In genomic region chr5:76477764-76478163, GRCm38 (mm10) we compare ENCODE assay signal across 26 mouse cellular contexts. TPM values are rescaled to one million over a fixed set of nuclear protein-coding genes. Genes with fewer than 3 reads are reported as not detected.
DNase-seq lines count a peak whose midpoint lies in the region; ATAC-seq and TF ChIP-seq lines count a peak whose summit lies in the region.
"Had no signal": no experiment of that assay in that cellular context is flagged by ENCODE, and none has a peak within 500 bp of the region (broad histone marks: within the 10 kb centered on the region; RNA-seq: fewer than 3 reads in every experiment).

No protein-coding gene starts in this region.

- no peaks in the 10 kb centered on the region for H3K9me3 ChIP-seq in forebrain, embryonic 14.5 days (replicated peaks; ENCODE audit: control insufficient read depth, low read length)
- H3K9me3 ChIP-seq in forebrain, embryonic 13.5 days (replicated peaks) = no peaks in the 10 kb centered on the region
- H3K9me3 ChIP-seq in midbrain, embryonic 15.5 days = no peaks in the 10 kb centered on the region
- H3K9me3 ChIP-seq in midbrain, embryonic 11.5 days (ENCODE audit: control insufficient read depth, low read length) = no peaks in the 10 kb centered on the region
- no peaks in the 10 kb centered on the region for H3K9me3 ChIP-seq in midbrain, postnatal 0 days (ENCODE audit: low read length)
- H3K9me3 ChIP-seq: embryonic facial prominence, embryonic 15.5 days; heart, embryonic 10.5 days; hindbrain, embryonic 13.5 days had no signal

- H3K27ac ChIP-seq in forebrain, embryonic 14.5 days (ENCODE audit: low read depth, low read length) = no peak overlapping the region
- no peak overlapping the region for H3K27ac ChIP-seq in forebrain, embryonic 13.5 days
- H3K27ac ChIP-seq in midbrain, embryonic 15.5 days = no peak overlapping the region
- no peak overlapping the region for H3K27ac ChIP-seq in midbrain, embryonic 11.5 days (ENCODE audit: low read depth, low read length)
- H3K27ac ChIP-seq in midbrain, postnatal 0 days (ENCODE audit: low read depth, low read length) = no peak overlapping the region
- H3K27ac ChIP-seq: embryonic facial prominence, embryonic 15.5 days; gastrocnemius, adult 2 months; heart, embryonic 10.5 days; hindbrain, embryonic 13.5 days had no signal

- no peak for TF ChIP-seq CTCF in midbrain, postnatal 0 days (IDR thresholded peaks at IDR 0.05)

- peak; percentile 18 for DNase-seq in forebrain, embryonic 14.5 days (ENCODE audit: low spot score)
- peak; percentile 36 for DNase-seq in heart, adult 11 months
- DNase-seq in heart, adult 18-20 months = no peak
- DNase-seq in midbrain, embryonic 11.5 days (ENCODE audit: low spot score, missing footprints) = no peak
- DNase-seq in midbrain, postnatal 0 days (ENCODE audit: low spot score) = no peak
- DNase-seq: adrenal gland, postnatal 10 days; cerebellum, adult 2 months; cerebellum, postnatal 14 days; embryo, embryonic 11 days; gastrocnemius, adult 2 months; gastrocnemius, postnatal 25 days; heart, postnatal 10 days; heart, postnatal 4 days had no signal

- H3K4me1 ChIP-seq in forebrain, embryonic 14.5 days (ENCODE audit: control insufficient read depth, insufficient read depth, low read length) = no peaks in the 10 kb centered on the region
- H3K4me1 ChIP-seq in forebrain, embryonic 13.5 days = no peaks in the 10 kb centered on the region
- no peaks in the 10 kb centered on the region for H3K4me1 ChIP-seq in midbrain, embryonic 15.5 days
- no peaks in the 10 kb centered on the region for H3K4me1 ChIP-seq in midbrain, embryonic 11.5 days (ENCODE audit: control insufficient read depth, insufficient read depth, low read length)
- no peaks in the 10 kb centered on the region for H3K4me1 ChIP-seq in midbrain, postnatal 0 days (ENCODE audit: insufficient read depth, low read length)
- H3K4me1 ChIP-seq: embryonic facial prominence, embryonic 15.5 days; heart, embryonic 10.5 days; hindbrain, embryonic 13.5 days had no signal

- WGBS in forebrain, embryonic 14.5 days = 29% methylated on average over 9 of the region's 9 CpGs
- 34% methylated on average over 9 of the region's 9 CpGs for WGBS in forebrain, embryonic 13.5 days
- WGBS in midbrain, embryonic 15.5 days = 33% methylated on average over 9 of the region's 9 CpGs
- 41% methylated on average over 9 of the region's 9 CpGs for WGBS in midbrain, embryonic 11.5 days
- 31% methylated on average over 9 of the region's 9 CpGs for WGBS in midbrain, postnatal 0 days

- no peak for ATAC-seq in forebrain, embryonic 14.5 days
- ATAC-seq in forebrain, embryonic 13.5 days = no peak
- no peak for ATAC-seq in midbrain, embryonic 15.5 days (replicated peaks)
- no peak for ATAC-seq in midbrain, embryonic 11.5 days (ENCODE audit: low FRiP score)
- no peak for ATAC-seq in midbrain, postnatal 0 days (ENCODE audit: low FRiP score)
- ATAC-seq: inflammation-experienced regulatory T-cells, adult 6 months; intestine, postnatal 0 days had no signal

- no peak overlapping the region for H3K9ac ChIP-seq in forebrain, embryonic 14.5 days (ENCODE audit: low read length)
- no peak overlapping the region for H3K9ac ChIP-seq in forebrain, embryonic 13.5 days
- no peak overlapping the region for H3K9ac ChIP-seq in midbrain, embryonic 15.5 days
- H3K9ac ChIP-seq in midbrain, embryonic 11.5 days (ENCODE audit: low read length) = no peak overlapping the region
- no peak overlapping the region for H3K9ac ChIP-seq in midbrain, postnatal 0 days (replicated peaks; ENCODE audit: low read length, poor library complexity, severe bottlenecking)
- H3K9ac ChIP-seq: embryonic facial prominence, embryonic 15.5 days; hindbrain, embryonic 13.5 days had no signal

- H3K4me3 ChIP-seq in forebrain, embryonic 14.5 days (ENCODE audit: low read depth, low read length) = no peak overlapping the region
- no peak overlapping the region for H3K4me3 ChIP-seq in forebrain, embryonic 13.5 days
- no peak overlapping the region for H3K4me3 ChIP-seq in midbrain, embryonic 15.5 days
- no peak overlapping the region for H3K4me3 ChIP-seq in midbrain, embryonic 11.5 days (ENCODE audit: low read depth, low read length)
- H3K4me3 ChIP-seq in midbrain, postnatal 0 days (ENCODE audit: low read depth, low read length) = no peak overlapping the region
- H3K4me3 ChIP-seq: embryonic facial prominence, embryonic 15.5 days; erythroblast, embryonic 14.5 days; gastrocnemius, adult 2 months; heart, embryonic 10.5 days; hindbrain, embryonic 13.5 days had no signal

- no peaks in the 10 kb centered on the region for H3K27me3 ChIP-seq in forebrain, embryonic 14.5 days (replicated peaks; ENCODE audit: control insufficient read depth, insufficient read depth, low read length)
- H3K27me3 ChIP-seq in forebrain, embryonic 13.5 days = no peaks in the 10 kb centered on the region
- no peaks in the 10 kb centered on the region for H3K27me3 ChIP-seq in midbrain, embryonic 15.5 days (replicated peaks)
- no peaks in the 10 kb centered on the region for H3K27me3 ChIP-seq in midbrain, embryonic 11.5 days (ENCODE audit: control insufficient read depth, insufficient read depth, low read length)
- no peaks in the 10 kb centered on the region for H3K27me3 ChIP-seq in midbrain, postnatal 0 days (ENCODE audit: insufficient read depth, low read length)
- H3K27me3 ChIP-seq: embryonic facial prominence, embryonic 15.5 days; hindbrain, embryonic 13.5 days had no signal

- H3K36me3 ChIP-seq in forebrain, embryonic 14.5 days (ENCODE audit: control insufficient read depth, insufficient read depth, low read length) = no peaks in the 10 kb centered on the region
- no peaks in the 10 kb centered on the region for H3K36me3 ChIP-seq in forebrain, embryonic 13.5 days (ENCODE audit: poor library complexity, severe bottlenecking)
- no peaks in the 10 kb centered on the region for H3K36me3 ChIP-seq in midbrain, embryonic 15.5 days (replicated peaks)
- no peaks in the 10 kb centered on the region for H3K36me3 ChIP-seq in midbrain, embryonic 11.5 days (ENCODE audit: control insufficient read depth, insufficient read depth, low read length)
- H3K36me3 ChIP-seq in midbrain, postnatal 0 days (ENCODE audit: insufficient read depth, low read length) = no peaks in the 10 kb centered on the region
- H3K36me3 ChIP-seq: embryonic facial prominence, embryonic 15.5 days; heart, embryonic 10.5 days; hindbrain, embryonic 13.5 days had no signal

- no peak overlapping the region for H3K4me2 ChIP-seq in forebrain, embryonic 14.5 days (ENCODE audit: low read length)
- no peak overlapping the region for H3K4me2 ChIP-seq in forebrain, embryonic 13.5 days
- peak overlapping the region; percentile 9; the same call in 1 of the 2 replicates for H3K4me2 ChIP-seq in midbrain, embryonic 15.5 days
- H3K4me2 ChIP-seq in midbrain, embryonic 11.5 days = no peak overlapping the region
- peak overlapping the region; percentile 10; the same call in 1 of the 2 replicates for H3K4me2 ChIP-seq in midbrain, postnatal 0 days (ENCODE audit: low read depth, low read length, poor library complexity, severe bottlenecking)
- H3K4me2 ChIP-seq: embryonic facial prominence, embryonic 15.5 days; hindbrain, embryonic 13.5 days had no signal

RNA-seq across cellular contexts. Expression of gene Gm7271, which starts 6.1 kb away (rescaled TPM):
- polyA plus RNA-seq in forebrain, embryonic 14.5 days (2014; fragmentation: Nextera tagmentation; extraction: Ambion mirVana) = not detected in 2 replicates
- polyA plus RNA-seq in forebrain, embryonic 13.5 days (2015; fragmentation: Nextera tagmentation; extraction: Ambion mirVana) = not detected in 2 replicates
- total RNA-seq in heart, adult 18-20 months (2021) = not detected
- polyA plus RNA-seq in midbrain, embryonic 15.5 days (2015; fragmentation: Nextera tagmentation; extraction: Ambion mirVana) = 0.50 TPM in 1 of 2 replicates, not detected in the other
- polyA plus RNA-seq in midbrain, embryonic 11.5 days (2014; fragmentation: Nextera tagmentation; extraction: Ambion mirVana) = 0.33 and 0.47 TPM in 2 replicates
- not detected in 2 replicates for total RNA-seq in midbrain, postnatal 0 days (2014; rRNA removed)
- 0.21 TPM in 1 of 2 replicates, not detected in the other for polyA plus RNA-seq in midbrain, postnatal 0 days (2015; fragmentation: Nextera tagmentation; extraction: Ambion mirVana)
- total RNA-seq: adrenal gland, postnatal 10 days; common myeloid progenitor, adult 5-6 weeks; gastrocnemius, adult 2 months; gastrocnemius, postnatal 25 days; granulocyte monocyte progenitor cell, adult 5-6 weeks; heart, postnatal 10 days; heart, postnatal 4 days; MEL had no signal
- polyA plus RNA-seq: C2C12; embryonic facial prominence, embryonic 15.5 days; erythroblast, embryonic 14.5 days; heart, embryonic 10.5 days; heart, embryonic 14.5 days; inflammation-experienced regulatory T-cells, adult 6 months; intestine, postnatal 0 days had no signal

RNA-seq across cellular contexts. Expression of gene Exoc1, which starts 51.3 kb away (rescaled TPM):
- polyA plus RNA-seq in forebrain, embryonic 14.5 days (2014; fragmentation: Nextera tagmentation; extraction: Ambion mirVana) = 53.6 and 64.0 TPM in 2 replicates
- polyA plus RNA-seq in forebrain, embryonic 13.5 days (2015; fragmentation: Nextera tagmentation; extraction: Ambion mirVana) = 52.0 and 58.3 TPM in 2 replicates
- total RNA-seq in heart, adult 18-20 months (2021) = 10 to 100 TPM; 15.2 to 15.6 TPM
- polyA plus RNA-seq in midbrain, embryonic 15.5 days (2015; fragmentation: Nextera tagmentation; extraction: Ambion mirVana) = 60.6 and 63.2 TPM in 2 replicates
- 49.1 and 56.6 TPM in 2 replicates for polyA plus RNA-seq in midbrain, embryonic 11.5 days (2014; fragmentation: Nextera tagmentation; extraction: Ambion mirVana)
- total RNA-seq in midbrain, postnatal 0 days (2014; rRNA removed) = 60.7 and 95.4 TPM in 2 replicates
- 49.8 and 51.0 TPM in 2 replicates for polyA plus RNA-seq in midbrain, postnatal 0 days (2015; fragmentation: Nextera tagmentation; extraction: Ambion mirVana)

Comparison
In these comparisons a context has a peak if more than half of its experiments do, and no peak if none do; other contexts are left out.
1. DNase-seq: peak in forebrain, embryonic 14.5 days (single experiment) and heart, adult 11 months (single experiment); none in heart, adult 18-20 months (0 of 2), midbrain, embryonic 11.5 days (single experiment) and midbrain, postnatal 0 days (single experiment).
2. H3K4me2 ChIP-seq: peak in midbrain, embryonic 15.5 days (single experiment) and midbrain, postnatal 0 days (single experiment); none in forebrain, embryonic 14.5 days (single experiment), forebrain, embryonic 13.5 days (single experiment) and midbrain, embryonic 11.5 days (single experiment).